Mouse (Mus musculus): Measurements from ENCODE around the gene Psap. TPM values are rescaled to one million over a fixed set of nuclear protein-coding genes. Genes with fewer than 3 reads are reported as not detected.
"Not testable (repeated sequence)": the region's sequence is repeated elsewhere in the genome, so short reads cannot be mapped to it uniquely, and the experiment has no call there.

Gene Psap
- total RNA-seq (2021), result 1,000 to 10,000 TPM; 1,375 to 1,496 TPM

GRCm38 (mm10) chr10:60277207-60278005 is at the start of gene Psap:
Gene Psap (plus strand): TSS chr10:60277627.
- DNase-seq (ENCODE audit: extremely low spot score in 1 of 2, low spot score in 1 of 2), result peak; percentile 93 to 97

GRCm38 (mm10) chr10:60227666-60228065 is 49.8 kb upstream of the Psap start:
- DNase-seq (ENCODE audit: extremely low spot score in 1 of 2, low spot score in 1 of 2), result no peak

- no peak for DNase-seq (ENCODE audit: extremely low spot score in 1 of 2, low spot score in 1 of 2)
Measured at GRCm38 (mm10) chr10:60229113-60229512, 48.3 kb upstream of the Psap start.

- DNase-seq (ENCODE audit: extremely low spot score in 1 of 2, low spot score in 1 of 2), result no peak
Measured at GRCm38 (mm10) chr10:60230321-60231088, 46.9 kb upstream of the Psap start.

- no peak for DNase-seq (ENCODE audit: extremely low spot score in 1 of 2, low spot score in 1 of 2)
Measured at GRCm38 (mm10) chr10:60234006-60234405, 43.4 kb upstream of the Psap start.

GRCm38 (mm10) chr10:60235876-60236275 is 41.6 kb upstream of the Psap start:
- DNase-seq (ENCODE audit: extremely low spot score in 1 of 2, low spot score in 1 of 2), result not testable (repeated sequence)

GRCm38 (mm10) chr10:60237475-60238154 is 39.8 kb upstream of the Psap start:
- peak; percentile 38 to 71 for DNase-seq (ENCODE audit: extremely low spot score in 1 of 2, low spot score in 1 of 2)

GRCm38 (mm10) chr10:60240416-60240815 is 37.0 kb upstream of the Psap start:
- no peak for DNase-seq (ENCODE audit: extremely low spot score in 1 of 2, low spot score in 1 of 2)

GRCm38 (mm10) chr10:60243941-60244340 is 33.5 kb upstream of the Psap start:
- DNase-seq (ENCODE audit: extremely low spot score in 1 of 2, low spot score in 1 of 2), result no peak

GRCm38 (mm10) chr10:60245041-60245440 is 32.4 kb upstream of the Psap start:
- peak; percentile 93 to 99 for DNase-seq (ENCODE audit: extremely low spot score in 1 of 2, low spot score in 1 of 2)

- no peak for DNase-seq (ENCODE audit: extremely low spot score in 1 of 2, low spot score in 1 of 2)
Measured at GRCm38 (mm10) chr10:60245635-60246034, 31.8 kb upstream of the Psap start.

- DNase-seq (ENCODE audit: extremely low spot score in 1 of 2, low spot score in 1 of 2), result peak; percentile 29 to 62
Measured at GRCm38 (mm10) chr10:60246519-60246918, 30.9 kb upstream of the Psap start.

- not testable (repeated sequence) for DNase-seq (ENCODE audit: extremely low spot score in 1 of 2, low spot score in 1 of 2)
Measured at GRCm38 (mm10) chr10:60248345-60248744, 29.1 kb upstream of the Psap start.

- no peak for DNase-seq (ENCODE audit: extremely low spot score in 1 of 2, low spot score in 1 of 2)
Measured at GRCm38 (mm10) chr10:60250426-60250965, 26.9 kb upstream of the Psap start.

- no peak for DNase-seq (ENCODE audit: extremely low spot score in 1 of 2, low spot score in 1 of 2)
Measured at GRCm38 (mm10) chr10:60252187-60252586, 25.2 kb upstream of the Psap start.

- DNase-seq (ENCODE audit: extremely low spot score in 1 of 2, low spot score in 1 of 2), result no peak
Measured at GRCm38 (mm10) chr10:60252606-60253005, 24.8 kb upstream of the Psap start.

- DNase-seq (ENCODE audit: extremely low spot score in 1 of 2, low spot score in 1 of 2), result no peak
Measured at GRCm38 (mm10) chr10:60256088-60256487, 21.3 kb upstream of the Psap start.

GRCm38 (mm10) chr10:60257261-60257825 is 20.1 kb upstream of the Psap start:
- no peak for DNase-seq (ENCODE audit: extremely low spot score in 1 of 2, low spot score in 1 of 2)

GRCm38 (mm10) chr10:60260557-60261294 is 16.7 kb upstream of the Psap start:
- no peak for DNase-seq (ENCODE audit: extremely low spot score in 1 of 2, low spot score in 1 of 2)

- DNase-seq (ENCODE audit: extremely low spot score in 1 of 2, low spot score in 1 of 2), result no peak
Measured at GRCm38 (mm10) chr10:60261530-60261929, 15.9 kb upstream of the Psap start.
